Mouse (Mus musculus) gastrocnemius, adult 2 months (tissue): ENCODE measurements around the gene Gm21953. TPM values are rescaled to one million over a fixed set of nuclear protein-coding genes. Genes with fewer than 3 reads are reported as not detected.
"Not testable (repeated sequence)": the region's sequence is repeated elsewhere in the genome, so short reads cannot be mapped to it uniquely, and the experiment has no call there.

ENCODE experiments used
- DNase-seq: peaks from one replicate; pipeline ENCODE4 v3.0.0; 2022
- H3K27ac ChIP-seq: fragments of 200-600 bp; 2 replicates; pipeline ENCODE4 v1.8.1; 2022; ENCODE audit warnings: mild to moderate bottlenecking
- H3K4me3 ChIP-seq: fragments of 200-600 bp; 2 replicates; pipeline ENCODE4 v1.8.1; 2022; ENCODE audit warnings: mild to moderate bottlenecking, moderate library complexity
- intact Hi-C: fragments of 180-260 bp; cut with DNase I; formaldehyde crosslinking; loops from one replicate; pipeline ENCODE4 v1.15.1; 2025
- long read RNA-seq, 2 experiments: library from polyadenylated mRNA; stranded (forward); transcript quantifications; one replicate each; pipeline ENCODE4 v2.0.0; 2021
- total RNA-seq, 2 experiments: library from RNA; stranded (reverse); gene quantifications; 2 replicates each; pipeline ENCODE4 v1.2.3; 2021

Gm21953 gene
- total RNA-seq: not detected
- long read RNA-seq, experiment 1: 0 reads
- long read RNA-seq, experiment 2: 0 reads

DNA sequence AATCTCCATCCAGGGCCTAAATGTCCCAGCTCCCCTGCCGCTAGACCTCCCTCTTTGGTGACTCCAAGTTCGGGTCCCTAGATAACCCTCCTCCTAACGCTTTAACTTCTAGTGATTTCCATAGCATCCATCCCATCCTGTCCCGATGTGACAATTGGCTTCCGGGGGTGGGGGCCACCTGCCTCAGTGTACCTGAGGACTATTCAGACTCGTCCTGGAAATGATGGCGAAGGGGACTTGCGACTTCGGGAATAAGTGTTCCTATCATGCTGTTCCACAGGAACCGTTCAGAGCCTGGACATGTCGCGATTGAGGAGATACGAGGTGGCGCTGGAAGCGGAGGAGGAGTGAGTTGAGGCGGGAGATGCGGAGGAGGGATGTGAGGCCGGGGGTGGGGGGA is at the start of gene Gm21953:
TSS of gene Gm21953 (plus strand) at position 301 of the 400 bp plus-strand sequence.
- H3K27ac ChIP-seq, H3K4me3 ChIP-seq, DNase-seq, intact Hi-C loops: not testable (repeated sequence)

- not testable (repeated sequence) for H3K4me3 ChIP-seq, DNase-seq
These were observed 38.6 kb upstream of the Gm21953 start, which contains the start of gene Ccl21b for GRCm38 (mm10) chr4:42255467-42255866. Ccl21b (plus strand) TSS chr4:42255767.

DNA sequence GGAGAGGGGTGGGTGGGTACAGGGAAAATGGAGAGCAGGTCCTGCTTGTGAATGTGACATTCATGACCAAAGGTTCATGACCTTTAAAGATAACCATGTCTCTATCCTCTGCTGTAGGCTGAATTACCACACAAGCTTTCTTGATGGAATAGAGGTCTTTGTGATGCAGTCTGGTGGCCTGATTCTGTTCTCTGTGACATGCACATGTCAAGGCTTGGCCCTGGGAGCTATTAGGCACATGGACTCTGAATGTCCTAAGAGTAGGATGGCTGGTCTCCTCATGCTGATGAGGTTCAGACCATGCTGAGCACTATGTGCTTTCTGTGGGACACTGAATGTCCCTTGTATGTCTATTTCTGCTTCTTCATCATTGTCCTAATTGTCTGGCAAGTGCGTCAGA is 24.0 kb downstream of the Gm21953 start, which contains the start of gene Fam205a3:
TSS of gene Fam205a3 (plus strand) at position 301 of the 400 bp plus-strand sequence.
- H3K4me3 ChIP-seq, H3K27ac ChIP-seq, intact Hi-C loops, DNase-seq: not testable (repeated sequence)

More at GRCm38 (mm10) chr4:42255467-42255866, 38.6 kb upstream of the Gm21953 start, which contains the start of gene Ccl21b:
- H3K27ac ChIP-seq, intact Hi-C loops: not testable (repeated sequence)

Other genes starting within 250 kb of the Gm21953 start
- gene Gm3893, start 203.1 kb upstream of the Gm21953 start, total RNA-seq: not detected
- gene Gm13304, start 179.4 kb upstream of the Gm21953 start, total RNA-seq: 10 to 100 TPM; 10.7 to 11.2 TPM
- gene Gm13306, start 140.8 kb upstream of the Gm21953 start, total RNA-seq: not detected
- 1 to 10 TPM in 1 of 2 experiments, not detected in 1; 2.6 TPM for gene Gm13305, start 125.7 kb upstream of the Gm21953 start, total RNA-seq
- 1 to 10 TPM in 1 of 2 experiments, under 1 TPM in 1; 0.89 to 2.3 TPM for gene Gm10600, start 53.6 kb upstream of the Gm21953 start, total RNA-seq
- gene Ccl21b, start 38.5 kb upstream of the Gm21953 start, total RNA-seq: not detected
- not detected for gene Fam205a3, start 24.1 kb downstream of the Gm21953 start, total RNA-seq
- gene Gm21586, start 145.1 kb downstream of the Gm21953 start, total RNA-seq: not detected
- gene Gm2163, start 172.5 kb downstream of the Gm21953 start, total RNA-seq: under 1 TPM in 1 of 2 experiments, not detected in 1; 0.08 TPM
- not detected for gene Fam205a2, start 233.9 kb downstream of the Gm21953 start, total RNA-seq